ENCODE assay signal across 23 mouse cellular contexts in the genomic region with DNA sequence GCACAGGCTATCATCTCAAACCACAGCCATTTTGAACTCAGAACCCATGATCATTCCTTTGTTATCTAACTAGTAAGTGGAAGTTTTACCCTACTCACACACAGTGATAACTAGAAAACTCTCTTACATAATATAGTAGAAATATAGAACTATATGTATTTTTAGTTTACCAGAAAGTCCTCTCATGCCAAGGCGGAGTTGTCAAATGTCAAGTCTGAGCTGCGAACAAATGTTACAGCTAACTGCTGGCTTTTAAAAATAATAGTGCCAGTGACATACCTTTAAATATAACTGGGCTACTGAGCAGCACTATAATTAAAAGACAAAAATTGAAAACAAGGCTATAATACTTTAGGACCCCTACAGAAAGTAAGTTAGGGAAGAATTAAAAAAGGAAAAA.
"Had no signal": no experiment of that assay in that cellular context is flagged by ENCODE, and none has a peak within 500 bp of the region (broad histone marks: within the 10 kb centered on the region; RNA-seq: fewer than 3 reads in every experiment).

No protein-coding gene starts in this region.

- H3K27ac ChIP-seq: heart, embryonic 13.5 days; heart, embryonic 15.5 days; hindbrain, embryonic 13.5 days; hindbrain, embryonic 15.5 days; hindbrain, postnatal 0 days; kidney, embryonic 15.5 days; kidney, postnatal 0 days; limb, embryonic 10.5 days; limb, embryonic 12.5 days; liver, embryonic 13.5 days; liver, embryonic 15.5 days had no signal

- H3K4me3 ChIP-seq: heart, embryonic 13.5 days; heart, embryonic 15.5 days; hindbrain, embryonic 13.5 days; hindbrain, embryonic 15.5 days; kidney, embryonic 15.5 days; limb, embryonic 10.5 days; limb, embryonic 12.5 days; liver, embryonic 13.5 days; liver, embryonic 15.5 days had no signal

- DNase-seq: forebrain, postnatal 0 days; gastrocnemius, postnatal 14 days; gastrocnemius, postnatal 36 days; heart, adult 18-20 months; heart, postnatal 14 days; heart, postnatal 36 days; kidney, adult 11 months; kidney, adult 2 months; kidney, adult 9 months; kidney, postnatal 14 days; kidney, postnatal 4 days; liver; liver, embryonic 13.5 days had no signal
